Mouse (Mus musculus) kidney, embryonic 15.5 days (tissue): ENCODE measurements around the gene Pcsk4. TPM values are rescaled to one million over a fixed set of nuclear protein-coding genes. Genes with fewer than 3 reads are reported as not detected.

ENCODE experiments used
- ATAC-seq: fragments of 200-750 bp; cut with Nextera tagmentation; replicated peaks from 2 replicates; pipeline ENCODE4 v1.8.0; 2017; ENCODE audit warnings: moderate TSS enrichment; ENCODE audit not compliant: low FRiP score
- H3K27ac ChIP-seq: fragments of 300-500 bp; sonication (generic); 2 replicates; pipeline ENCODE4 v1.5.1; 2015; ENCODE audit warnings: mild to moderate bottlenecking, inconsistent platforms
- H3K27me3 ChIP-seq: fragments of 300-500 bp; sonication (generic); 2 replicates; pipeline ENCODE4 v1.6.1; 2015; ENCODE audit warnings: inconsistent platforms
- H3K36me3 ChIP-seq: fragments of 300-500 bp; sonication (generic); 2 replicates; pipeline ENCODE4 v1.6.1; 2015; ENCODE audit warnings: inconsistent platforms
- H3K4me1 ChIP-seq: fragments of 300-500 bp; sonication (generic); 2 replicates; pipeline ENCODE4 v1.6.1; 2015; ENCODE audit warnings: inconsistent platforms
- H3K4me2 ChIP-seq: fragments of 300-500 bp; sonication (generic); 2 replicates; pipeline ENCODE4 v1.6.1; 2015; ENCODE audit warnings: moderate library complexity, mild to moderate bottlenecking, inconsistent platforms
- H3K4me3 ChIP-seq: fragments of 300-500 bp; sonication (generic); replicated peaks from 2 replicates; pipeline ENCODE4 v1.5.1; 2015; ENCODE audit warnings: mild to moderate bottlenecking, inconsistent platforms
- H3K9ac ChIP-seq: fragments of 300-500 bp; sonication (generic); 2 replicates; pipeline ENCODE4 v1.6.1; 2015; ENCODE audit warnings: mild to moderate bottlenecking, inconsistent platforms
- H3K9me3 ChIP-seq: fragments of 300-500 bp; sonication (generic); replicated peaks from 2 replicates; pipeline ENCODE4 v1.6.1; 2016; ENCODE audit warnings: inconsistent platforms
- WGBS: fragments of 180-500 bp; shearing (Covaris S2); methylation state at CpG from one replicate; pipeline ENCODE4 v1.1.7; 2015; ENCODE audit warnings: mixed read lengths; 5-methylcytosine and 5-hydroxymethylcytosine counted together
- polyA plus RNA-seq: library from polyadenylated mRNA; unstranded; fragments of >200 nt; fragmentation: Nextera tagmentation; extraction: Ambion mirVana; gene quantifications from 2 replicates; pipeline ENCODE4 v1.2.1, GENCODE M21; 2015

The Pcsk4 gene
- polyA plus RNA-seq, 1 experiment from 2014 or later = 9.1 TPM

DNA sequence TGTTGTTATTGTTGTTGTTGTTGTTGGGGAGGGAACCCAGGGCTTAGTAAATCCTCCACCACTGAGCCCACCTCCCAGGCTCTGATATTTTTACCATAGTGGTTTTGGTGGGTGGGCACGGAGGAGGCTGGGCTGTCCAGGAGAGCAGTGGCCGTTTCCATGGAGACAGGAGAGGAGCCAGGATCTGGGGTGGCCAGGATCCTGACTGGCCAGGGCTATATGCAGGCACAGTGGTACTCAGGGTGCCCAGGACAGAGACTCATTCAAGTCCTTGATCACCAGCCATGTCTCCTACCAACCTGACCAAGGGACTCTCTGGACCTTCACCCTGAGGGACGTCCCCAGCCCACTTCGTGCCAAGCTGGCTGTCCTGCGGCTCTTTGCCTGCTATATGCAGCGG is 34.4 kb upstream of the Pcsk4 start:
- 0 out of 2 replicates have a peak, but pooled peaks cover 2% of the 10 kb centered on the region for H3K9me3 ChIP-seq
- H3K27me3 ChIP-seq = peaks cover 43% of the 10 kb centered on the region
- peaks cover 8% of the 10 kb centered on the region; the same call in 1 of the 2 replicates for H3K4me1 ChIP-seq
- no peak overlapping the region for H3K4me3 ChIP-seq
- 36% methylated on average over 6 of the region's 6 CpGs for WGBS
- no peak overlapping the region for H3K27ac ChIP-seq
- H3K36me3 ChIP-seq = no peaks in the 10 kb centered on the region
- no peak overlapping the region for H3K4me2 ChIP-seq
- no peak overlapping the region for H3K9ac ChIP-seq
- peak; percentile 38; the same call in 1 of the 2 replicates for ATAC-seq

- peak; percentile 58 for ATAC-seq
- Histone ChIP-seq H3K9me3 (no peaks in the 10 kb centered on the region), H3K9ac (no peak overlapping the region), H3K27me3 (peaks cover 86% of the 10 kb centered on the region), H3K4me3 (peak overlapping the region; percentile 37), H3K4me1 (peaks cover 35% of the 10 kb centered on the region), H3K4me2 (peak overlapping the region; percentile 61), H3K27ac (no peak overlapping the region), H3K36me3 (no peaks in the 10 kb centered on the region)
- WGBS = 6% methylated on average over 31 of the region's 31 CpGs
Measured at GRCm38 (mm10) chr10:80357994-80358639, 28.8 kb upstream of the Pcsk4 start.

GRCm38 (mm10) chr10:80357336-80357735 is 28.0 kb upstream of the Pcsk4 start:
- no peaks in the 10 kb centered on the region for H3K9me3 ChIP-seq
- ATAC-seq = no peak
- H3K9ac ChIP-seq = no peak overlapping the region
- 26% methylated on average over 7 of the region's 7 CpGs for WGBS
- H3K4me1 ChIP-seq = peaks cover 41% of the 10 kb centered on the region
- peak overlapping the region; percentile 65 for H3K4me2 ChIP-seq
- H3K4me3 ChIP-seq = peak overlapping the region; percentile 37
- H3K27me3 ChIP-seq = peaks cover 88% of the 10 kb centered on the region
- no peaks in the 10 kb centered on the region for H3K36me3 ChIP-seq
- H3K27ac ChIP-seq = no peak overlapping the region

GRCm38 (mm10) chr10:80356737-80357136 is 27.4 kb upstream of the Pcsk4 start:
- no peak overlapping the region for H3K27ac ChIP-seq
- ATAC-seq = no peak
- H3K4me3 ChIP-seq = peak overlapping the region; percentile 37
- H3K9me3 ChIP-seq = no peaks in the 10 kb centered on the region
- WGBS = 1% methylated on average over 34 of the region's 34 CpGs
- H3K27me3 ChIP-seq = peaks cover 94% of the 10 kb centered on the region
- no peaks in the 10 kb centered on the region for H3K36me3 ChIP-seq
- H3K4me1 ChIP-seq = peaks cover 41% of the 10 kb centered on the region
- peak overlapping the region; percentile 15 for H3K9ac ChIP-seq
- peak overlapping the region; percentile 65 for H3K4me2 ChIP-seq

DNA sequence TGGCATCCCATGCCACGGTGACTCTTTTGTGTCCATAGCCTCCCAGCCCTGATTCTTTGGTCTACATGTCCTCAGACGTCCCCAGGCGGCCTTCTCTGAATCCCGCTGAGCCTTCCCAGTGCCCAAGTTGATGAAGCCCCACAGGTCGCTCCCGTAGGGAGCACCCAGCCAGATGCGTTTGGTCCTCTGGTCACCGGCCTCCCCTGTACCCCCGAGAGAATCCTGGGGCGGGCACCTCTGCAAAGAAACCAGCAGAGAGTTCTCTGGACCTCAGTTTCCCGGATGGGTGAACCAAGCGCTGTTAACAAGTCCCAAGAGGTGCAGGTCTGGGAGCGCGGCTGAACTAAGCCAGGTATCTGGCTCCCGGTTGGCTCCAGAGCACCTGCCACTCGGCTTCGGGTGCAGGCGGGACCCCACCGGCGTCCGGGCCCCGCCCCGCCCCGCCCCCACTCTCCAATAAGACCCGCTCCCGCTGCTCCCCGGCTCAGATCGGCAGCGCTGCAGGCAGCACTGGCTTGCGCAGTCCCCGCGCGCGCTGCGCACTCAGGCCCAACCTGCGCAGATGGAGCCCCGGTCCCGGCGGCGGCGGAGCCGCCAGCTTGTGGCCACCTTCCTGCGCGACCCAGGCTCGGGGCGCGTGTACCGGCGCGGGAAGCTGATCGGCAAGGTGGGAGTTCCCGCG is 26.8 kb upstream of the Pcsk4 start, which contains the start of gene Plk5:
Gene Plk5, plus strand, starts transcription at position 459 of the 682 bp plus-strand sequence.
- ATAC-seq = no peak
- H3K27me3 ChIP-seq = peaks cover 100% of the 10 kb centered on the region
- H3K4me2 ChIP-seq = peak within 1 kb of the TSS; percentile 65
- H3K4me3 ChIP-seq = peak within 1 kb of the TSS; percentile 37
- no peaks in the 10 kb centered on the region for H3K9me3 ChIP-seq
- no peak within 1 kb of the TSS for H3K27ac ChIP-seq
- H3K9ac ChIP-seq = peak within 1 kb of the TSS; percentile 15
- 2% methylated on average over 53 of the region's 53 CpGs for WGBS
- no peaks in the 10 kb centered on the region for H3K36me3 ChIP-seq
- peaks cover 41% of the 10 kb centered on the region for H3K4me1 ChIP-seq

GRCm38 (mm10) chr10:80355431-80355830 is 26.1 kb upstream of the Pcsk4 start:
- Histone ChIP-seq H3K4me1 (peaks cover 41% of the 10 kb centered on the region), H3K27me3 (peaks cover 100% of the 10 kb centered on the region), H3K4me3 (no peak overlapping the region), H3K9ac (no peak overlapping the region), H3K27ac (no peak overlapping the region), H3K4me2 (no peak overlapping the region), H3K9me3 (no peaks in the 10 kb centered on the region), H3K36me3 (no peaks in the 10 kb centered on the region)
- no peak for ATAC-seq
- WGBS = 13% methylated on average over 9 of the region's 9 CpGs

- Histone ChIP-seq H3K9ac (no peak overlapping the region), H3K4me3 (no peak overlapping the region), H3K27me3 (peaks cover 100% of the 10 kb centered on the region), H3K4me2 (no peak overlapping the region), H3K36me3 (no peaks in the 10 kb centered on the region), H3K27ac (no peak overlapping the region), H3K4me1 (peaks cover 51% of the 10 kb centered on the region), H3K9me3 (no peaks in the 10 kb centered on the region)
- WGBS = 47% methylated on average over 8 of the region's 8 CpGs
- ATAC-seq = no peak
Measured at GRCm38 (mm10) chr10:80352727-80353126, 23.4 kb upstream of the Pcsk4 start.

DNA sequence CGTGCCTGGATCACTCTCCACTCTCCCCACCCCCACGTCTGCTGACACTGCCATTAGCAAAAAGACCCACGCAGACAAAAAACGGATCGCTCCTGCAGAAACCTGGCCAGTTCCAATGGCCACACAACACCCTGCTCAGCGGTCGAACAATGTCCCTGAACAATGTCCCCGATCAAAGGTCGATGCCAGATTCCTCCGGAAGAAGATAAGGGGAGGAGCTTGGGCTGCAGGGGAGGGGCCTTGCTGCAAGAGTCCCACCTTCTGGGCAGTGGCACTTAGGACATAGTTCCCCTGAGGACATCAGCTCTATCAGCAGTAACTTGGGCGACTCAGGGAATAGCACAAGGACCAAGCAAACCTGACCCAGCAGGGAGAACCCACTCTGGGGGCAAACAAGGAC is 22.6 kb upstream of the Pcsk4 start:
- Histone ChIP-seq H3K4me3 (no peak overlapping the region), H3K9ac (no peak overlapping the region), H3K27ac (no peak overlapping the region), H3K27me3 (peaks cover 100% of the 10 kb centered on the region), H3K4me1 (peaks cover 48% of the 10 kb centered on the region), H3K9me3 (no peaks in the 10 kb centered on the region), H3K4me2 (no peak overlapping the region), H3K36me3 (no peaks in the 10 kb centered on the region)
- no peak for ATAC-seq
- WGBS = 28% methylated on average over 11 of the region's 11 CpGs

- no peaks in the 10 kb centered on the region for H3K36me3 ChIP-seq
- 2% methylated on average over 7 of the region's 7 CpGs for WGBS
- no peak overlapping the region for H3K4me3 ChIP-seq
- peaks cover 34% of the 10 kb centered on the region for H3K4me1 ChIP-seq
- H3K27me3 ChIP-seq = peaks cover 100% of the 10 kb centered on the region
- no peaks in the 10 kb centered on the region for H3K9me3 ChIP-seq
- no peak overlapping the region for H3K9ac ChIP-seq
- H3K27ac ChIP-seq = no peak overlapping the region
- no peak overlapping the region for H3K4me2 ChIP-seq
- ATAC-seq = peak; percentile 87
Measured at GRCm38 (mm10) chr10:80350292-80350691, 21.0 kb upstream of the Pcsk4 start.

- H3K9me3 ChIP-seq = no peaks in the 10 kb centered on the region
- H3K4me3 ChIP-seq = peak overlapping the region; percentile 31
- H3K36me3 ChIP-seq = no peaks in the 10 kb centered on the region
- no peak overlapping the region for H3K27ac ChIP-seq
- H3K4me1 ChIP-seq = peaks cover 45% of the 10 kb centered on the region
- H3K4me2 ChIP-seq = peak overlapping the region; percentile 55
- H3K27me3 ChIP-seq = peaks cover 100% of the 10 kb centered on the region
- no peak overlapping the region for H3K9ac ChIP-seq
- ATAC-seq = no peak
- 11% methylated on average over 26 of the region's 26 CpGs for WGBS
Measured at GRCm38 (mm10) chr10:80348981-80349380, 19.7 kb upstream of the Pcsk4 start.

GRCm38 (mm10) chr10:80348244-80348781 is 19.0 kb upstream of the Pcsk4 start, which contains the start of gene Adamtsl5:
Adamtsl5 (minus strand) TSS chr10:80348412.
- H3K27me3 ChIP-seq = peaks cover 100% of the 10 kb centered on the region
- H3K4me1 ChIP-seq = peaks cover 51% of the 10 kb centered on the region
- 0 out of 2 replicates have a peak within 1 kb of the TSS, but pooled peaks have one; percentile 7 for H3K9ac ChIP-seq
- H3K27ac ChIP-seq = no peak within 1 kb of the TSS
- no peaks in the 10 kb centered on the region for H3K36me3 ChIP-seq
- WGBS = under 1% methylated on average over 42 of the region's 42 CpGs
- ATAC-seq = no peak
- H3K4me2 ChIP-seq = peak within 1 kb of the TSS; percentile 55
- H3K9me3 ChIP-seq = no peaks in the 10 kb centered on the region
- peak within 1 kb of the TSS; percentile 31 for H3K4me3 ChIP-seq

DNA sequence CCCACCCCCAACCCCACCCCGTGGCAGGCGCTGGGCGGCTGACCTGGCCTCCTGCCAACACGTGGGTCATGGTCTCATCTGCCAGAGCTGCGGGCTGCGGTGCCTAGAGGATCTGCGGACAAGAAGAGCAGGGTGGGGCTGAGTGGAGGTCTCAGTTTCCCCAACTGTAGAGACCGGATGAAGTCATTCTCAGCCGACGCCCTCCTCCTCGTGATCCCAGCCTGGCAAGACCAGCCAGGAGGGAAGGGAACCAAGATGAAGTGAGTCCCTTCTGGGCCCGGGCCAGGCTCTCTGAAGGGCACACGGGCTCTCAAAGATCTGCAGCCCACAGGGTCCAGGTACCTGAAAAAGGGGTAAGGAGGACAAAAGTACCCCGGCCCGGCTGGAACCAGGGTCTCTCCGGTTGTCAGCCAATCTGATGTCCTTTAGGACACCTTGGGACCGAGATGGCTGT is 18.2 kb upstream of the Pcsk4 start:
- H3K4me3 ChIP-seq = peak overlapping the region; percentile 31

More for the DNA sequence above, 18.2 kb upstream of the Pcsk4 start:
- Histone ChIP-seq H3K9ac (0 out of 2 replicates have a peak overlapping the region, but pooled peaks have one; percentile 7), H3K4me1 (peaks cover 51% of the 10 kb centered on the region), H3K4me2 (peak overlapping the region; percentile 55), H3K36me3 (no peaks in the 10 kb centered on the region), H3K27ac (no peak overlapping the region), H3K9me3 (no peaks in the 10 kb centered on the region), H3K27me3 (peaks cover 100% of the 10 kb centered on the region)
- no peak for ATAC-seq
- WGBS = 11% methylated on average over 17 of the region's 17 CpGs
